Mouse (Mus musculus) liver, embryonic 14.5 days (tissue): ENCODE results near the gene Mif.

Experiments used
- CTCF ChIP-seq: IDR thresholded peaks from 2 replicates; pipeline ENCODE4 v1.5.1; 2016; ENCODE audit warnings: antibody characterized with exemption, low read depth, control low read depth
- EP300 ChIP-seq: IDR thresholded peaks from 2 replicates; pipeline ENCODE4 v1.6.1; 2016; ENCODE audit warnings: antibody characterized with exemption, low read depth

DNA sequence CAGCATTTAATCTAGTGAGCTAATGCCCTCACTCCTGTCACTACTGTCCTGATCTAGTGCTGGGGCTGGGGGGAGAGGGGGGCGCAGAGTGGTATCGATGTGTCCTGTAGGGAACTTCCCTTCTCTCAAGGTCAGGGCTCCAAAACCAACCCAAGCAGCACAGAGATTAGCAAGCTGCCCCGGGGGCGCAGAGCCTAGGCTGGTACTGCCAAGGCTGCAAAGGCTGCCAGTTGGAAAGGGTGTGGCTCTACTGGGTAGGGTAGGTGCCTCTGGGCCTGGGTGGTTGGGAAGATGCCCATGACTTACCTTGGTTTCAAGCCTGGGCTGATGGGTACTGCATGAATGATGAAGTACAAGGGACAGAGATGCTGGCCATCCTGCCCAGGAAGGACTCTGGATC is 2.4 kb downstream of the Mif start:
- no peak for TF ChIP-seq CTCF
- no peak for TF ChIP-seq EP300
